Mouse (Mus musculus) forebrain, embryonic 13.5 days (tissue): ENCODE measurements around the gene Taar7a. TPM values are rescaled to one million over a fixed set of nuclear protein-coding genes. Genes with fewer than 3 reads are reported as not detected.

Source experiments
- ATAC-seq: fragments of 200-750 bp; cut with Nextera tagmentation; 2 replicates; pipeline ENCODE4 v1.8.0; 2017
- H3K27ac ChIP-seq: fragments of 300-500 bp; sonication (generic); 2 replicates; pipeline ENCODE4 v1.5.1; 2015; ENCODE audit warnings: inconsistent platforms, mild to moderate bottlenecking, moderate library complexity
- H3K27me3 ChIP-seq: fragments of 300-500 bp; sonication (generic); 2 replicates; pipeline ENCODE4 v1.6.1; 2015; ENCODE audit warnings: mild to moderate bottlenecking, inconsistent platforms
- H3K36me3 ChIP-seq: fragments of 300-500 bp; sonication (generic); 2 replicates; pipeline ENCODE4 v1.6.1; 2015; ENCODE audit warnings: mild to moderate bottlenecking, inconsistent platforms; ENCODE audit not compliant: poor library complexity, severe bottlenecking
- H3K4me1 ChIP-seq: fragments of 300-500 bp; sonication (generic); 2 replicates; pipeline ENCODE4 v1.6.1; 2015; ENCODE audit warnings: inconsistent platforms
- H3K4me2 ChIP-seq: fragments of 300-500 bp; sonication (generic); 2 replicates; pipeline ENCODE4 v1.6.1; 2015; ENCODE audit warnings: inconsistent platforms, mild to moderate bottlenecking, moderate library complexity
- H3K4me3 ChIP-seq: fragments of 300-500 bp; sonication (generic); 2 replicates; pipeline ENCODE4 v1.5.1; 2015; ENCODE audit warnings: mild to moderate bottlenecking, inconsistent platforms
- H3K9ac ChIP-seq: fragments of 300-500 bp; sonication (generic); 2 replicates; pipeline ENCODE4 v1.6.1; 2015; ENCODE audit warnings: mild to moderate bottlenecking, inconsistent platforms
- H3K9me3 ChIP-seq: fragments of 300-500 bp; sonication (generic); replicated peaks from 2 replicates; pipeline ENCODE4 v1.6.1; 2016; ENCODE audit warnings: inconsistent platforms
- WGBS: fragments of 180-500 bp; shearing (Covaris S2); methylation state at CpG from one replicate; pipeline ENCODE4 v1.1.7; 2015; 5-methylcytosine and 5-hydroxymethylcytosine counted together
- polyA plus RNA-seq: library from polyadenylated mRNA; unstranded; fragments of >200 nt; fragmentation: Nextera tagmentation; extraction: Ambion mirVana; gene quantifications from 2 replicates; pipeline ENCODE4 v1.2.1, GENCODE M21; 2015

Taar7a gene
- not detected in 2 replicates for polyA plus RNA-seq

- no peaks in the 10 kb centered on the region for H3K9me3 ChIP-seq
- WGBS: 90% methylated on average over 3 of the region's 3 CpGs
- H3K27me3 ChIP-seq: no peaks in the 10 kb centered on the region
- no peak for ATAC-seq
- H3K36me3 ChIP-seq: no peaks in the 10 kb centered on the region
- no peak within 1 kb of the TSS for H3K4me2 ChIP-seq
- no peaks in the 10 kb centered on the region for H3K4me1 ChIP-seq
- H3K27ac ChIP-seq: no peak within 1 kb of the TSS
- no peak within 1 kb of the TSS for H3K4me3 ChIP-seq
- H3K9ac ChIP-seq: no peak within 1 kb of the TSS
Measured at GRCm38 (mm10) chr10:23993381-23993780, at the start of gene Taar7a. TSS of gene Taar7a (minus strand) at chr10:23993481.

GRCm38 (mm10) chr10:24040120-24040869 lies 47.0 kb upstream of the Taar7a start:
- Histone ChIP-seq H3K9me3 (no peaks in the 10 kb centered on the region), H3K4me2 (no peak overlapping the region), H3K27me3 (no peaks in the 10 kb centered on the region), H3K9ac (no peak overlapping the region), H3K4me1 (no peaks in the 10 kb centered on the region), H3K4me3 (no peak overlapping the region), H3K27ac (no peak overlapping the region), H3K36me3 (no peaks in the 10 kb centered on the region)
- ATAC-seq: no peak
- WGBS: 52% methylated on average over 2 of the region's 2 CpGs

GRCm38 (mm10) chr10:24037314-24037713 lies 44.0 kb upstream of the Taar7a start, which contains the start of gene Taar7e:
TSS of gene Taar7e (plus strand) at chr10:24037614.
- Histone ChIP-seq H3K4me3 (no peak within 1 kb of the TSS), H3K4me1 (no peaks in the 10 kb centered on the region), H3K9me3 (no peaks in the 10 kb centered on the region), H3K36me3 (no peaks in the 10 kb centered on the region), H3K9ac (no peak within 1 kb of the TSS), H3K27me3 (no peaks in the 10 kb centered on the region), H3K27ac (no peak within 1 kb of the TSS), H3K4me2 (no peak within 1 kb of the TSS)
- WGBS: 84% methylated on average over 2 of the region's 2 CpGs
- no peak for ATAC-seq

- H3K36me3 ChIP-seq: no peaks in the 10 kb centered on the region
- H3K4me3 ChIP-seq: no peak overlapping the region
- H3K27ac ChIP-seq: no peak overlapping the region
- no peaks in the 10 kb centered on the region for H3K27me3 ChIP-seq
- no peak overlapping the region for H3K4me2 ChIP-seq
- no peaks in the 10 kb centered on the region for H3K4me1 ChIP-seq
- no peak overlapping the region for H3K9ac ChIP-seq
- H3K9me3 ChIP-seq: no peaks in the 10 kb centered on the region
- ATAC-seq: no peak
Measured at GRCm38 (mm10) chr10:24031347-24031746, 38.1 kb upstream of the Taar7a start.

- no peaks in the 10 kb centered on the region for H3K4me1 ChIP-seq
- H3K27ac ChIP-seq: no peak within 1 kb of the TSS
- H3K9me3 ChIP-seq: no peaks in the 10 kb centered on the region
- no peak for ATAC-seq
- H3K9ac ChIP-seq: no peak within 1 kb of the TSS
- H3K4me3 ChIP-seq: no peak within 1 kb of the TSS
- H3K4me2 ChIP-seq: no peak within 1 kb of the TSS
- H3K27me3 ChIP-seq: no peaks in the 10 kb centered on the region
- H3K36me3 ChIP-seq: no peaks in the 10 kb centered on the region
Measured at GRCm38 (mm10) chr10:24026922-24027321, 33.6 kb upstream of the Taar7a start, which contains the start of gene Taar7d. TSS of gene Taar7d (plus strand) at chr10:24027222.

GRCm38 (mm10) chr10:24008143-24008542 lies 14.9 kb upstream of the Taar7a start:
- H3K4me3 ChIP-seq: no peak overlapping the region
- H3K9me3 ChIP-seq: no peaks in the 10 kb centered on the region
- no peak overlapping the region for H3K9ac ChIP-seq
- 91% methylated on average over 1 of the region's 1 CpGs for WGBS
- no peak for ATAC-seq
- H3K4me2 ChIP-seq: no peak overlapping the region
- no peaks in the 10 kb centered on the region for H3K4me1 ChIP-seq
- no peaks in the 10 kb centered on the region for H3K36me3 ChIP-seq
- no peaks in the 10 kb centered on the region for H3K27me3 ChIP-seq
- H3K27ac ChIP-seq: no peak overlapping the region

- H3K4me3 ChIP-seq: no peak overlapping the region
- no peaks in the 10 kb centered on the region for H3K4me1 ChIP-seq
- WGBS: 57% methylated on average over 2 of the region's 2 CpGs
- H3K4me2 ChIP-seq: no peak overlapping the region
- no peak overlapping the region for H3K9ac ChIP-seq
- no peaks in the 10 kb centered on the region for H3K27me3 ChIP-seq
- H3K27ac ChIP-seq: no peak overlapping the region
- no peaks in the 10 kb centered on the region for H3K9me3 ChIP-seq
- ATAC-seq: no peak
- no peaks in the 10 kb centered on the region for H3K36me3 ChIP-seq
Measured at GRCm38 (mm10) chr10:24007034-24007433, 13.8 kb upstream of the Taar7a start.

GRCm38 (mm10) chr10:24006442-24006841 lies 13.2 kb upstream of the Taar7a start:
- Histone ChIP-seq H3K9me3 (no peaks in the 10 kb centered on the region), H3K4me2 (no peak overlapping the region), H3K4me3 (no peak overlapping the region), H3K4me1 (no peaks in the 10 kb centered on the region), H3K27me3 (no peaks in the 10 kb centered on the region), H3K36me3 (no peaks in the 10 kb centered on the region), H3K9ac (no peak overlapping the region), H3K27ac (no peak overlapping the region)
- 86% methylated on average over 1 of the region's 1 CpGs for WGBS
- no peak for ATAC-seq

- WGBS: 92% methylated on average over 1 of the region's 1 CpGs
- no peaks in the 10 kb centered on the region for H3K27me3 ChIP-seq
- H3K36me3 ChIP-seq: no peaks in the 10 kb centered on the region
- no peak for ATAC-seq
- H3K9ac ChIP-seq: no peak within 1 kb of the TSS
- no peak within 1 kb of the TSS for H3K27ac ChIP-seq
- H3K4me2 ChIP-seq: no peak within 1 kb of the TSS
- no peaks in the 10 kb centered on the region for H3K9me3 ChIP-seq
- H3K4me3 ChIP-seq: no peak within 1 kb of the TSS
- H3K4me1 ChIP-seq: no peaks in the 10 kb centered on the region
Measured at GRCm38 (mm10) chr10:23999639-24000038, 6.4 kb upstream of the Taar7a start, which contains the start of gene Taar7b. TSS of gene Taar7b (plus strand) at chr10:23999939.

- no peak overlapping the region for H3K27ac ChIP-seq
- no peaks in the 10 kb centered on the region for H3K27me3 ChIP-seq
- no peak overlapping the region for H3K4me3 ChIP-seq
- no peak overlapping the region for H3K9ac ChIP-seq
- no peak for ATAC-seq
- WGBS: 78% methylated on average over 5 of the region's 5 CpGs
- no peak overlapping the region for H3K4me2 ChIP-seq
- H3K9me3 ChIP-seq: no peaks in the 10 kb centered on the region
- no peaks in the 10 kb centered on the region for H3K4me1 ChIP-seq
- no peaks in the 10 kb centered on the region for H3K36me3 ChIP-seq
Measured at GRCm38 (mm10) chr10:23986419-23986818, 6.9 kb downstream of the Taar7a start.

- Histone ChIP-seq H3K27ac (no peak within 1 kb of the TSS), H3K36me3 (no peaks in the 10 kb centered on the region), H3K9ac (no peak within 1 kb of the TSS), H3K9me3 (no peaks in the 10 kb centered on the region), H3K4me2 (no peak within 1 kb of the TSS), H3K27me3 (no peaks in the 10 kb centered on the region), H3K4me3 (no peak within 1 kb of the TSS), H3K4me1 (no peaks in the 10 kb centered on the region)
- WGBS: 85% methylated on average over 8 of the region's 8 CpGs
- ATAC-seq: no peak
Measured at GRCm38 (mm10) chr10:23985546-23985945, 7.7 kb downstream of the Taar7a start, which contains the start of gene Taar6. TSS of gene Taar6 (minus strand) at chr10:23985646.

GRCm38 (mm10) chr10:23978901-23979705 lies 14.2 kb downstream of the Taar7a start:
- H3K36me3 ChIP-seq: no peaks in the 10 kb centered on the region
- 44% methylated on average over 16 of the region's 16 CpGs for WGBS
- ATAC-seq: peak; percentile 89
- no peaks in the 10 kb centered on the region for H3K4me1 ChIP-seq
- H3K27me3 ChIP-seq: no peaks in the 10 kb centered on the region
- H3K27ac ChIP-seq: no peak overlapping the region
- no peak overlapping the region for H3K9ac ChIP-seq
- H3K4me2 ChIP-seq: no peak overlapping the region
- no peaks in the 10 kb centered on the region for H3K9me3 ChIP-seq
- H3K4me3 ChIP-seq: no peak overlapping the region
